25 mouse cellular contexts compared by ENCODE assay signal in genomic region chr3:27924037-27924436, GRCm38 (mm10). TPM values are rescaled to one million over a fixed set of nuclear protein-coding genes. Genes with fewer than 3 reads are reported as not detected.
DNase-seq lines count a peak whose midpoint lies in the region; ATAC-seq and TF ChIP-seq lines count a peak whose summit lies in the region.
"Had no signal": no experiment of that assay in that cellular context is flagged by ENCODE, and none has a peak within 500 bp of the region (broad histone marks: within the 10 kb centered on the region; RNA-seq: fewer than 3 reads in every experiment).

No protein-coding gene starts in this region.

- no peak for ATAC-seq in intestine, embryonic 14.5 days (replicated peaks; ENCODE audit: low FRiP score, low TSS enrichment, low read depth)
- no peak for ATAC-seq in intestine, embryonic 15.5 days
- peak; percentile 71 for ATAC-seq in liver, embryonic 13.5 days (ENCODE audit: low read depth)
- no peak for ATAC-seq in liver, postnatal 0 days
- ATAC-seq: activated CD4-positive, CD25-positive, alpha-beta regulatory T cell, adult 4 months; CD4-positive, CD25-positive, alpha-beta regulatory T cell, adult 4 months; forebrain, embryonic 13.5 days; forebrain, embryonic 15.5 days; Patski had no signal

- peak; percentile 39 for DNase-seq in intestine, embryonic 14.5 days (ENCODE audit: low spot score)
- no peak for DNase-seq in liver, embryonic 13.5 days
- DNase-seq in liver, postnatal 0 days, result no peak
- peak; percentile 7 for DNase-seq in testis, postnatal 10 days (ENCODE audit: low spot score)
- DNase-seq in testis, postnatal 14 days (ENCODE audit: low spot score), result no peak
- DNase-seq: adrenal gland, adult 8-10 months; adrenal gland, postnatal 14 days; adrenal gland, postnatal 36 days; B cell, adult 2 months; cerebellum, adult 11-12 months; cerebellum, adult 2 months; cerebellum, adult 9-10 months; cerebellum, postnatal 10 days; cerebellum, postnatal 25 days had no signal

- H3K4me2 ChIP-seq in intestine, embryonic 14.5 days (ENCODE audit: low read length), result no peak overlapping the region
- H3K4me2 ChIP-seq in intestine, embryonic 15.5 days (replicated peaks), result no peak overlapping the region
- no peak overlapping the region for H3K4me2 ChIP-seq in liver, embryonic 13.5 days
- no peak overlapping the region for H3K4me2 ChIP-seq in liver, postnatal 0 days (ENCODE audit: low read depth, low read length)
- H3K4me2 ChIP-seq: embryonic facial prominence, embryonic 12.5 days; forebrain, embryonic 13.5 days; forebrain, embryonic 15.5 days had no signal

- TF ChIP-seq EP300 in liver, postnatal 0 days (IDR thresholded peaks at IDR 0.05; ENCODE audit: low read depth), result no peak

- H3K27ac ChIP-seq in intestine, embryonic 14.5 days (ENCODE audit: low read depth), result no peak overlapping the region
- H3K27ac ChIP-seq in intestine, embryonic 15.5 days, result no peak overlapping the region
- H3K27ac ChIP-seq in liver, embryonic 13.5 days, result no peak overlapping the region
- no peak overlapping the region for H3K27ac ChIP-seq in liver, postnatal 0 days (ENCODE audit: low read depth)
- H3K27ac ChIP-seq: embryonic facial prominence, embryonic 10.5 days; embryonic facial prominence, embryonic 12.5 days; forebrain, embryonic 13.5 days; forebrain, embryonic 15.5 days had no signal

- H3K27me3 ChIP-seq in intestine, embryonic 14.5 days (replicated peaks; ENCODE audit: control insufficient read depth, insufficient read depth, low read length), result no peaks in the 10 kb centered on the region
- H3K27me3 ChIP-seq in intestine, embryonic 15.5 days (replicated peaks), result no peaks in the 10 kb centered on the region
- no peaks in the 10 kb centered on the region for H3K27me3 ChIP-seq in liver, embryonic 13.5 days
- no peaks in the 10 kb centered on the region for H3K27me3 ChIP-seq in liver, postnatal 0 days (ENCODE audit: insufficient read depth, low read length)
- H3K27me3 ChIP-seq: CH12.LX; embryonic facial prominence, embryonic 12.5 days; forebrain, embryonic 13.5 days; forebrain, embryonic 15.5 days; Patski had no signal

- no peak overlapping the region for H3K9ac ChIP-seq in intestine, embryonic 14.5 days (ENCODE audit: low read length)
- no peak overlapping the region for H3K9ac ChIP-seq in intestine, embryonic 15.5 days
- no peak overlapping the region for H3K9ac ChIP-seq in liver, embryonic 13.5 days
- H3K9ac ChIP-seq in liver, postnatal 0 days (replicated peaks), result no peak overlapping the region
- H3K9ac ChIP-seq: embryonic facial prominence, embryonic 12.5 days; forebrain, embryonic 13.5 days; forebrain, embryonic 15.5 days had no signal

- WGBS in intestine, embryonic 14.5 days, result 75% methylated on average over 3 of the region's 3 CpGs
- 60% methylated on average over 3 of the region's 3 CpGs for WGBS in intestine, embryonic 15.5 days
- WGBS in liver, embryonic 13.5 days (ENCODE audit: insufficient replicate concordance), result 50% methylated on average over 3 of the region's 3 CpGs
- 67% methylated on average over 3 of the region's 3 CpGs for WGBS in liver, postnatal 0 days (ENCODE audit: insufficient replicate concordance)

- no peak for TF ChIP-seq CTCF in liver, postnatal 0 days (IDR thresholded peaks at IDR 0.05; ENCODE audit: low read depth)

- H3K4me3 ChIP-seq in intestine, embryonic 14.5 days (ENCODE audit: low read depth, low read length), result no peak overlapping the region
- no peak overlapping the region for H3K4me3 ChIP-seq in intestine, embryonic 15.5 days (replicated peaks)
- H3K4me3 ChIP-seq in liver, embryonic 13.5 days (replicated peaks), result no peak overlapping the region
- no peak overlapping the region for H3K4me3 ChIP-seq in liver, postnatal 0 days (ENCODE audit: low read depth, low read length)
- H3K4me3 ChIP-seq: embryonic facial prominence, embryonic 10.5 days; embryonic facial prominence, embryonic 12.5 days; forebrain, embryonic 13.5 days; forebrain, embryonic 15.5 days had no signal

- no peaks in the 10 kb centered on the region for H3K4me1 ChIP-seq in intestine, embryonic 14.5 days (replicated peaks; ENCODE audit: control insufficient read depth, insufficient read depth, low read length)
- H3K4me1 ChIP-seq in intestine, embryonic 15.5 days (replicated peaks), result no peaks in the 10 kb centered on the region
- H3K4me1 ChIP-seq in liver, embryonic 13.5 days (replicated peaks), result peaks cover 15% of the 10 kb centered on the region
- H3K4me1 ChIP-seq in liver, postnatal 0 days (ENCODE audit: insufficient read depth), result no peaks in the 10 kb centered on the region
- H3K4me1 ChIP-seq: embryonic facial prominence, embryonic 10.5 days; embryonic facial prominence, embryonic 12.5 days; forebrain, embryonic 13.5 days; forebrain, embryonic 15.5 days had no signal

- peaks cover 3% of the 10 kb centered on the region for H3K9me3 ChIP-seq in intestine, embryonic 14.5 days (ENCODE audit: control insufficient read depth, low read length)
- H3K9me3 ChIP-seq in intestine, embryonic 15.5 days, result peaks cover 4% of the 10 kb centered on the region
- no peaks in the 10 kb centered on the region for H3K9me3 ChIP-seq in liver, embryonic 13.5 days (replicated peaks)
- H3K9me3 ChIP-seq in liver, postnatal 0 days (ENCODE audit: low read length), result 0 out of 2 replicates have a peak, but pooled peaks cover 2% of the 10 kb centered on the region
- H3K9me3 ChIP-seq: forebrain, embryonic 13.5 days; forebrain, embryonic 15.5 days; G1E had no signal

- no peaks in the 10 kb centered on the region for H3K36me3 ChIP-seq in intestine, embryonic 14.5 days (ENCODE audit: control insufficient read depth, insufficient read depth, low read length)
- no peaks in the 10 kb centered on the region for H3K36me3 ChIP-seq in intestine, embryonic 15.5 days
- no peaks in the 10 kb centered on the region for H3K36me3 ChIP-seq in liver, embryonic 13.5 days
- H3K36me3 ChIP-seq in liver, postnatal 0 days (replicated peaks; ENCODE audit: insufficient read depth, low read length), result no peaks in the 10 kb centered on the region
- H3K36me3 ChIP-seq: embryonic facial prominence, embryonic 10.5 days; embryonic facial prominence, embryonic 12.5 days; forebrain, embryonic 15.5 days; G1E had no signal

RNA-seq across cellular contexts. Expression of gene Pld1, which starts 14.5 kb away (rescaled TPM):
- polyA plus RNA-seq in intestine, embryonic 14.5 days (2014; fragmentation: Nextera tagmentation; extraction: Ambion mirVana), result 7.9 and 8.2 TPM in 2 replicates
- polyA plus RNA-seq in intestine, embryonic 15.5 days (2015; fragmentation: Nextera tagmentation; extraction: Ambion mirVana), result 14.9 and 17.0 TPM in 2 replicates
- polyA plus RNA-seq in liver, embryonic 13.5 days (2015; fragmentation: Nextera tagmentation; extraction: Ambion mirVana), result 2.6 and 3.3 TPM in 2 replicates
- polyA plus RNA-seq in liver, postnatal 0 days (2015; fragmentation: Nextera tagmentation; extraction: Ambion mirVana), result 4.9 and 5.1 TPM in 2 replicates
- polyA plus RNA-seq: G1E had no signal

RNA-seq across cellular contexts. Expression of gene Tmem212, which starts 27.9 kb away (rescaled TPM):
- not detected in 2 replicates for polyA plus RNA-seq in intestine, embryonic 14.5 days (2014; fragmentation: Nextera tagmentation; extraction: Ambion mirVana)
- not detected in 2 replicates for polyA plus RNA-seq in intestine, embryonic 15.5 days (2015; fragmentation: Nextera tagmentation; extraction: Ambion mirVana)
- not detected in 2 replicates for polyA plus RNA-seq in liver, embryonic 13.5 days (2015; fragmentation: Nextera tagmentation; extraction: Ambion mirVana)
- polyA plus RNA-seq in liver, postnatal 0 days (2015; fragmentation: Nextera tagmentation; extraction: Ambion mirVana), result 0.21 and 0.26 TPM in 2 replicates
- polyA plus RNA-seq: activated CD4-positive, CD25-positive, alpha-beta regulatory T cell, adult 4 months; CD4-positive, CD25-positive, alpha-beta regulatory T cell, adult 4 months; embryonic facial prominence, embryonic 10.5 days; embryonic facial prominence, embryonic 12.5 days; forebrain, embryonic 11.5 days; forebrain, embryonic 13.5 days; forebrain, embryonic 15.5 days; G1E had no signal

Comparison
In these comparisons a context has a peak if more than half of its experiments do, and no peak if none do; other contexts are left out.
1. DNase-seq: peak in intestine, embryonic 14.5 days (single experiment) and testis, postnatal 10 days (single experiment); none in liver, embryonic 13.5 days (single experiment), liver, postnatal 0 days (single experiment) and testis, postnatal 14 days (single experiment).